Mouse (Mus musculus) MEL (cell line): ENCODE data around the gene Sema3b. TPM values are rescaled to one million over a fixed set of nuclear protein-coding genes. Genes with fewer than 3 reads are reported as not detected.
A peak's percentile ranks its signal among the peaks of the same experiment; 100 is the strongest.

Experiments
- DNase-seq: peaks from one replicate; pipeline ENCODE4 v3.0.0; 2011; ENCODE audit warnings: low read depth, low spot score
- H3K27ac ChIP-seq: 2 replicates; pipeline ENCODE4 v1.5.1; 2012; ENCODE audit warnings: low read depth, mild to moderate bottlenecking, control low read depth, low read length, moderate library complexity; ENCODE audit not compliant: control insufficient read depth
- H3K27me3 ChIP-seq, 2 experiments: fragments of 150-350 bp in 1 of 2; sonication (generic) in 1 of 2; 2 replicates each; pipeline ENCODE4 v1.6.1; 2012; ENCODE audit warnings: low read length in 2 of 2, mild to moderate bottlenecking in 2 of 2, improper control_type of control experiment in 1 of 2, moderate library complexity in 1 of 2; ENCODE audit not compliant: insufficient read depth in 2 of 2, control insufficient read depth in 1 of 2
- H3K36me3 ChIP-seq, 2 experiments: 2 replicates each; pipeline ENCODE4 v1.6.1; 2012 to 2014; ENCODE audit warnings: low read length in 2 of 2, improper control_type of control experiment in 1 of 2, inconsistent platforms in 1 of 2, mild to moderate bottlenecking in 1 of 2; ENCODE audit not compliant: insufficient read depth in 2 of 2, control insufficient read depth in 1 of 2
- H3K4me1 ChIP-seq, 2 experiments: fragments of 150-350 bp in 1 of 2; sonication (generic) in 1 of 2; 2 replicates each; pipeline ENCODE4 v1.6.1; 2012; ENCODE audit warnings: low read length in 2 of 2, improper control_type of control experiment in 1 of 2, mild to moderate bottlenecking in 1 of 2; ENCODE audit not compliant: insufficient read depth in 2 of 2, control insufficient read depth in 1 of 2
- H3K4me3 ChIP-seq, 2 experiments: fragments of 150-350 bp in 1 of 2; sonication (generic) in 1 of 2; 2 replicates each; pipeline ENCODE4 v1.5.1; 2012; ENCODE audit warnings: low read depth in 2 of 2, low read length in 2 of 2, mild to moderate bottlenecking in 2 of 2, moderate library complexity in 2 of 2, control low read depth in 1 of 2, improper control_type of control experiment in 1 of 2; ENCODE audit not compliant: control insufficient read depth in 1 of 2, insufficient read depth in 1 of 2
- H3K79me2 ChIP-seq: 2 replicates; pipeline ENCODE4 v1.6.1; 2012; ENCODE audit warnings: mild to moderate bottlenecking, low read length, moderate library complexity; ENCODE audit not compliant: control insufficient read depth, poor library complexity, insufficient read depth
- H3K9ac ChIP-seq: 2 replicates; pipeline ENCODE4 v1.6.1; 2012; ENCODE audit warnings: low read depth, mild to moderate bottlenecking, control low read depth, low read length, moderate library complexity; ENCODE audit not compliant: control insufficient read depth, poor library complexity, severe bottlenecking
- H3K9me3 ChIP-seq: fragments of 150-350 bp; sonication (generic); replicated peaks from 2 replicates; pipeline ENCODE4 v1.6.1; 2012; ENCODE audit warnings: mild to moderate bottlenecking, low read length, improper control_type of control experiment, moderate library complexity; ENCODE audit not compliant: insufficient read depth
- BHLHE40 ChIP-seq: IDR thresholded peaks from 2 replicates; pipeline ENCODE4 v1.6.1; 2012; ENCODE audit warnings: low read depth, mild to moderate bottlenecking, inconsistent platforms, low read length, improper control_type of control experiment, borderline replicate concordance
- CHD1 ChIP-seq: IDR thresholded peaks from 2 replicates; pipeline ENCODE4 v1.6.1; 2012; ENCODE audit warnings: low read depth, mild to moderate bottlenecking, inconsistent platforms, low read length, improper control_type of control experiment
- CHD2 ChIP-seq: IDR thresholded peaks from 2 replicates; pipeline ENCODE4 v1.6.1; 2011; ENCODE audit warnings: low read length, improper control_type of control experiment
- CTCF ChIP-seq, 3 experiments: IDR thresholded peaks in 2 of 3; conservative IDR thresholded peaks in 1 of 3; 2 replicates each; pipeline ENCODE4 v1.5.1; 2011 to 2012; ENCODE audit warnings: low read length in 3 of 3, low read depth in 2 of 3, mild to moderate bottlenecking in 2 of 3, improper control_type of control experiment in 1 of 3, inconsistent platforms in 1 of 3, mixed read lengths in 1 of 3, moderate library complexity in 1 of 3; ENCODE audit not compliant: control insufficient read depth in 1 of 3, insufficient read depth in 1 of 3, poor library complexity in 1 of 3, severe bottlenecking in 1 of 3
- ELF1 ChIP-seq: IDR thresholded peaks from 2 replicates; pipeline ENCODE4 v1.6.1; 2014; ENCODE audit warnings: low read depth, mild to moderate bottlenecking, inconsistent platforms, low read length, improper control_type of control experiment, moderate library complexity
- EP300 ChIP-seq, 2 experiments: IDR thresholded peaks; 2 replicates each; pipeline ENCODE4 v1.6.1; 2011; ENCODE audit warnings: improper control_type of control experiment in 2 of 2, low read length in 2 of 2, low read depth in 1 of 2, mild to moderate bottlenecking in 1 of 2
- GABPA ChIP-seq: IDR thresholded peaks from 2 replicates; pipeline ENCODE4 v1.6.1; 2012; ENCODE audit warnings: low read depth, mild to moderate bottlenecking, inconsistent platforms, low read length, improper control_type of control experiment, moderate library complexity
- GATA1 ChIP-seq: IDR thresholded peaks from 2 replicates; pipeline ENCODE4 v1.6.1; 2011; ENCODE audit warnings: low read depth, low read length, improper control_type of control experiment
- MAFK ChIP-seq: IDR thresholded peaks from 2 replicates; pipeline ENCODE4 v1.6.1; 2011; ENCODE audit warnings: low read depth, mild to moderate bottlenecking, low read length, improper control_type of control experiment, borderline replicate concordance
- MAX ChIP-seq: IDR thresholded peaks from 2 replicates; pipeline ENCODE4 v1.6.1; 2011; ENCODE audit warnings: low read length, improper control_type of control experiment
- MAZ ChIP-seq: IDR thresholded peaks from 2 replicates; pipeline ENCODE4 v1.6.1; 2012; ENCODE audit warnings: low read depth, mild to moderate bottlenecking, inconsistent platforms, low read length, improper control_type of control experiment
- MXI1 ChIP-seq: IDR thresholded peaks from 2 replicates; pipeline ENCODE4 v1.6.1; 2011; ENCODE audit warnings: mild to moderate bottlenecking, low read depth, low read length, improper control_type of control experiment
- MYB ChIP-seq: IDR thresholded peaks from 2 replicates; pipeline ENCODE4 v1.6.1; 2011; ENCODE audit warnings: mild to moderate bottlenecking, low read depth, low read length, improper control_type of control experiment
- MYC ChIP-seq: IDR thresholded peaks from 2 replicates; pipeline ENCODE4 v1.6.1; 2011; ENCODE audit warnings: low read depth, mild to moderate bottlenecking, low read length, improper control_type of control experiment, moderate library complexity
- NELFE ChIP-seq: IDR thresholded peaks from 2 replicates; pipeline ENCODE4 v1.6.1; 2011; ENCODE audit warnings: low read depth, low read length, improper control_type of control experiment
- POLR2A ChIP-seq, 2 experiments: IDR thresholded peaks; 2 replicates each; pipeline ENCODE4 v1.6.1; 2011 to 2012; ENCODE audit warnings: low read length in 2 of 2, mild to moderate bottlenecking in 2 of 2, control low read depth in 1 of 2, improper control_type of control experiment in 1 of 2, low read depth in 1 of 2, moderate library complexity in 1 of 2; ENCODE audit not compliant: control insufficient read depth in 1 of 2, insufficient read depth in 1 of 2, poor library complexity in 1 of 2
- POLR2AphosphoS5 ChIP-seq: IDR thresholded peaks from 2 replicates; pipeline ENCODE4 v1.6.1; 2012; ENCODE audit warnings: low read depth, borderline replicate concordance, mild to moderate bottlenecking, inconsistent platforms, low read length, moderate library complexity, mixed read lengths
- RAD21 ChIP-seq: IDR thresholded peaks from 2 replicates; pipeline ENCODE4 v1.6.1; 2011; ENCODE audit warnings: mild to moderate bottlenecking, low read depth, low read length, improper control_type of control experiment
- TCF12 ChIP-seq: IDR thresholded peaks from 2 replicates; pipeline ENCODE4 v1.6.1; 2014; ENCODE audit warnings: low read depth, mild to moderate bottlenecking, inconsistent platforms, low read length, improper control_type of control experiment, moderate library complexity
- USF2 ChIP-seq, 2 experiments: IDR thresholded peaks; 2 replicates each; pipeline ENCODE4 v1.6.1; 2011 to 2012; ENCODE audit warnings: improper control_type of control experiment in 2 of 2, low read length in 2 of 2, borderline replicate concordance in 1 of 2, inconsistent platforms in 1 of 2, low read depth in 1 of 2, mild to moderate bottlenecking in 1 of 2; ENCODE audit not compliant: insufficient read depth in 1 of 2
- ZC3H11A ChIP-seq: IDR thresholded peaks from 2 replicates; pipeline ENCODE4 v1.6.1; 2012; ENCODE audit warnings: low read depth, mild to moderate bottlenecking, inconsistent platforms, low read length, improper control_type of control experiment
- ZMIZ1 ChIP-seq: IDR thresholded peaks from 2 replicates; pipeline ENCODE4 v1.6.1; 2012; ENCODE audit warnings: low read depth, mild to moderate bottlenecking, inconsistent platforms, low read length, improper control_type of control experiment, moderate library complexity
- ZNF384 ChIP-seq: IDR thresholded peaks from 2 replicates; pipeline ENCODE4 v1.6.1; 2012; ENCODE audit warnings: low read depth, mild to moderate bottlenecking, inconsistent platforms, low read length, improper control_type of control experiment
- polyA plus RNA-seq, 2 experiments: library from polyadenylated mRNA; stranded (reverse) in 1 of 2; unstranded in 1 of 2; fragments of >175 nt in 1 of 2; fragments of >200 nt in 1 of 2; gene quantifications; 2 replicates each; pipeline versions ENCODE4 v1.2.1 to v1.2.4; 2012; ENCODE audit warnings: low replicate concordance in 2 of 2, low read depth in 1 of 2; ENCODE audit not compliant: insufficient read length in 2 of 2, insufficient read depth in 1 of 2, missing spikeins in 1 of 2
- total RNA-seq: library from RNA; depleted of rRNA; stranded (reverse); fragments of 300-350 nt; gene quantifications from 2 replicates; pipeline ENCODE4 v1.2.3, GENCODE M21; 2012

Sema3b gene
- total and polyA plus RNA-seq, 3 experiments, result 0.04 to 0.21 TPM; not detected in 1

- Histone ChIP-seq H3K9me3 (no peaks in the 10 kb centered on the region), H3K27ac (no peak overlapping the region), H3K27me3 (peaks cover 1 to 4% of the 10 kb centered on the region in 2 experiments; a peak in 3 of 4 replicates), H3K4me1 (peaks cover 0 to 8% of the 10 kb centered on the region in 2 experiments; a peak in 2 of 4 replicates), H3K4me3 (no peak overlapping the region), H3K79me2 (no peaks in the 10 kb centered on the region; the same call in 1 of the 2 replicates), H3K9ac (no peak overlapping the region), H3K36me3 (peaks cover 0 to 2% of the 10 kb centered on the region in 2 experiments; a peak in 2 of 4 replicates)
- no peak for DNase-seq
- TF ChIP-seq ELF1 (no peak), USF2 (IDR thresholded peaks at IDR 0.05; ENCODE audit: borderline replicate concordance in 1 of 2, insufficient read depth in 1 of 2, low read depth in 1 of 2, low read length in 2 of 2) (no peak), GABPA (no peak), MXI1 (no peak), MAZ (no peak), ZMIZ1 (no peak), RAD21 (no peak), NELFE (no peak)
These were observed 39.7 kb upstream of the Sema3b start for GRCm38 (mm10) chr9:107648767-107649166.

- peaks cover 0 to 7% of the 10 kb centered on the region in 2 experiments; a peak in 2 of 4 replicates for H3K36me3 ChIP-seq
- H3K79me2 ChIP-seq, result no peaks in the 10 kb centered on the region; the same call in 1 of the 2 replicates
- H3K27ac ChIP-seq, result no peak overlapping the region
- peak; percentile 54 for DNase-seq
- H3K9ac ChIP-seq, result no peak overlapping the region
- H3K27me3 ChIP-seq, result peaks cover 0 to 1% of the 10 kb centered on the region in 2 experiments; a peak in 2 of 4 replicates
- H3K4me1 ChIP-seq, result peaks cover 0 to 14% of the 10 kb centered on the region in 2 experiments; a peak in 3 of 4 replicates
- TF ChIP-seq CHD2 (no peak), EP300 (IDR thresholded peaks at IDR 0.05; ENCODE audit: low read depth in 1 of 2, low read length in 2 of 2) (no peak), CTCF (IDR thresholded peaks at IDR 0.05 in 2 of 3, conservative IDR thresholded peaks at IDR 0.05 in 1 of 3; ENCODE audit: control insufficient read depth in 1 of 3, insufficient read depth in 1 of 3, low read depth in 2 of 3, low read length in 3 of 3, poor library complexity in 1 of 3, severe bottlenecking in 1 of 3) (peak in 2 of 3 experiments; percentile 19 to 39; a peak in 3 of 6 replicates), ZNF384 (peak; percentile 88)
- no peaks in the 10 kb centered on the region for H3K9me3 ChIP-seq
- no peak overlapping the region for H3K4me3 ChIP-seq
These were observed 37.9 kb upstream of the Sema3b start for GRCm38 (mm10) chr9:107646975-107647374.

- H3K9me3 ChIP-seq, result no peaks in the 10 kb centered on the region
- peak overlapping the region; percentile 58 for H3K9ac ChIP-seq
- peak; percentile 89 for DNase-seq
- H3K27ac ChIP-seq, result no peak overlapping the region
- H3K79me2 ChIP-seq, result no peaks in the 10 kb centered on the region; the same call in 1 of the 2 replicates
- peaks cover 0 to 7% of the 10 kb centered on the region in 2 experiments; a peak in 2 of 4 replicates for H3K36me3 ChIP-seq
- no peaks in the 10 kb centered on the region for H3K27me3 ChIP-seq
- H3K4me3 ChIP-seq, result peak overlapping the region; percentile 51 to 61
- H3K4me1 ChIP-seq, result peaks cover 0 to 16% of the 10 kb centered on the region in 2 experiments; a peak in 3 of 4 replicates
- TF ChIP-seq ZC3H11A (peak; percentile 86), MAFK (no peak), GATA1 (no peak), CHD2 (no peak), MYC (no peak), EP300 (IDR thresholded peaks at IDR 0.05; ENCODE audit: low read depth in 1 of 2, low read length in 2 of 2) (no peak), TCF12 (0 out of 2 replicates have a peak, but pooled peaks have one; percentile 36), MAX (0 out of 2 replicates have a peak, but pooled peaks have one; percentile 13), CTCF (IDR thresholded peaks at IDR 0.05 in 2 of 3, conservative IDR thresholded peaks at IDR 0.05 in 1 of 3; ENCODE audit: control insufficient read depth in 1 of 3, insufficient read depth in 1 of 3, low read depth in 2 of 3, low read length in 3 of 3, poor library complexity in 1 of 3, severe bottlenecking in 1 of 3) (peak; percentile 79 to 98 (median 97)), POLR2AphosphoS5 (no peak), MAZ (peak; percentile 79; the same call in 1 of the 2 replicates), BHLHE40 (0 out of 2 replicates have a peak, but pooled peaks have one; percentile 37), POLR2A (IDR thresholded peaks at IDR 0.05; ENCODE audit: control insufficient read depth in 1 of 2, insufficient read depth in 1 of 2, low read depth in 1 of 2, low read length in 2 of 2, poor library complexity in 1 of 2) (no peak), CHD1 (no peak), MYB (no peak), GABPA (no peak), ZMIZ1 (no peak), ELF1 (peak; percentile 38; the same call in 1 of the 2 replicates), USF2 (IDR thresholded peaks at IDR 0.05; ENCODE audit: borderline replicate concordance in 1 of 2, insufficient read depth in 1 of 2, low read depth in 1 of 2, low read length in 2 of 2) (no peak), RAD21 (peak; percentile 93)
These were observed 36.5 kb upstream of the Sema3b start for GRCm38 (mm10) chr9:107645577-107645976.
